Mouse (Mus musculus) testis, postnatal 10 days (tissue): ENCODE measurements around the gene Slc18a2.
A peak's percentile ranks its signal among the peaks of the same experiment; 100 is the strongest.

Experiments
- DNase-seq: peaks from one replicate; pipeline ENCODE4 v3.0.0; 2021; ENCODE audit warnings: low spot score

Gene Slc18a2

GRCm38 (mm10) chr19:59276354-59276753, 15.7 kb downstream of the Slc18a2 start:
- DNase-seq: no peak

- no peak for DNase-seq
Observed at GRCm38 (mm10) chr19:59280841-59281240, 20.1 kb downstream of the Slc18a2 start.

GRCm38 (mm10) chr19:59282001-59282400, 21.3 kb downstream of the Slc18a2 start:
- DNase-seq: no peak

- no peak for DNase-seq
Observed at GRCm38 (mm10) chr19:59289042-59289441, 28.3 kb downstream of the Slc18a2 start.

GRCm38 (mm10) chr19:59289811-59290210, 29.1 kb downstream of the Slc18a2 start:
- no peak for DNase-seq

GRCm38 (mm10) chr19:59292183-59292839, 31.6 kb downstream of the Slc18a2 start:
- no peak for DNase-seq

- no peak for DNase-seq
Observed at GRCm38 (mm10) chr19:59315308-59315707, 54.6 kb downstream of the Slc18a2 start.

GRCm38 (mm10) chr19:59316571-59316970, 55.9 kb downstream of the Slc18a2 start:
- peak; percentile 56 for DNase-seq

GRCm38 (mm10) chr19:59321990-59322389, 61.3 kb downstream of the Slc18a2 start, which contains the start of gene Rps12-ps3:
TSS of gene Rps12-ps3 (plus strand) at chr19:59322290.
- no peak for DNase-seq

GRCm38 (mm10) chr19:59330816-59331225, 70.1 kb downstream of the Slc18a2 start:
- no peak for DNase-seq

- DNase-seq: no peak
Observed at GRCm38 (mm10) chr19:59336655-59337054, 76.0 kb downstream of the Slc18a2 start.

GRCm38 (mm10) chr19:59337872-59338681, 77.4 kb downstream of the Slc18a2 start:
- DNase-seq: no peak

GRCm38 (mm10) chr19:59339908-59340307, 79.2 kb downstream of the Slc18a2 start:
- no peak for DNase-seq

GRCm38 (mm10) chr19:59342964-59343363, 82.3 kb downstream of the Slc18a2 start:
- no peak for DNase-seq

GRCm38 (mm10) chr19:59344304-59344711, 83.6 kb downstream of the Slc18a2 start:
- peak; percentile 48 for DNase-seq

GRCm38 (mm10) chr19:59345081-59345657, 84.5 kb downstream of the Slc18a2 start:
- no peak for DNase-seq
